Mouse (Mus musculus): ENCODE data around the gene Gm10974. TPM values are rescaled to one million over a fixed set of nuclear protein-coding genes. Genes with fewer than 3 reads are reported as not detected.

Gm10974 gene
- polyA plus RNA-seq, 1 experiment from 2014 or later, result not detected

- DNase-seq (ENCODE audit: low spot score) (no peak), ATAC-seq (ENCODE audit: low read depth) (no peak)
- Histone ChIP-seq H3K4me1 (ENCODE audit: control insufficient read depth, insufficient read depth, low read length) (no peaks in the 10 kb centered on the region), H3K27me3 (replicated peaks; ENCODE audit: control insufficient read depth, insufficient read depth, low read length) (no peaks in the 10 kb centered on the region), H3K4me2 (ENCODE audit: low read depth, low read length) (no peak overlapping the region), H3K36me3 (ENCODE audit: control insufficient read depth, insufficient read depth, low read length) (peaks cover 22% of the 10 kb centered on the region), H3K9ac (ENCODE audit: low read depth, low read length) (no peak overlapping the region), H3K4me3 (ENCODE audit: low read depth, low read length) (no peak overlapping the region), H3K27ac (replicated peaks; ENCODE audit: low read depth, low read length) (no peak overlapping the region), H3K9me3 (ENCODE audit: control insufficient read depth, low read length) (no peaks in the 10 kb centered on the region)
- WGBS, result 89% methylated on average over 4 of the region's 4 CpGs
Measured at GRCm38 (mm10) chr7:66333906-66334500, 31.7 kb upstream of the Gm10974 start.

- no peaks in the 10 kb centered on the region for H3K27me3 ChIP-seq (replicated peaks; ENCODE audit: control insufficient read depth, insufficient read depth, low read length)
- H3K4me3 ChIP-seq (ENCODE audit: low read depth, low read length), result no peak overlapping the region
- ATAC-seq (ENCODE audit: low read depth), result no peak
- WGBS, result 88% methylated on average over 2 of the region's 2 CpGs
- no peak overlapping the region for H3K9ac ChIP-seq (ENCODE audit: low read depth, low read length)
- DNase-seq (ENCODE audit: low spot score), result no peak
- peaks cover 20% of the 10 kb centered on the region for H3K36me3 ChIP-seq (ENCODE audit: control insufficient read depth, insufficient read depth, low read length)
- H3K4me2 ChIP-seq (ENCODE audit: low read depth, low read length), result no peak overlapping the region
- no peaks in the 10 kb centered on the region for H3K9me3 ChIP-seq (ENCODE audit: control insufficient read depth, low read length)
- H3K4me1 ChIP-seq (ENCODE audit: control insufficient read depth, insufficient read depth, low read length), result no peaks in the 10 kb centered on the region
- H3K27ac ChIP-seq (replicated peaks; ENCODE audit: low read depth, low read length), result no peak overlapping the region
Measured at GRCm38 (mm10) chr7:66336955-66337354, 28.8 kb upstream of the Gm10974 start.

- H3K4me3 ChIP-seq (ENCODE audit: low read depth, low read length), result no peak overlapping the region
- no peak overlapping the region for H3K27ac ChIP-seq (replicated peaks; ENCODE audit: low read depth, low read length)
- H3K27me3 ChIP-seq (replicated peaks; ENCODE audit: control insufficient read depth, insufficient read depth, low read length), result no peaks in the 10 kb centered on the region
- H3K4me2 ChIP-seq (ENCODE audit: low read depth, low read length), result no peak overlapping the region
- ATAC-seq (ENCODE audit: low read depth) (no peak), DNase-seq (ENCODE audit: low spot score) (peak; percentile 20)
- no peak overlapping the region for H3K9ac ChIP-seq (ENCODE audit: low read depth, low read length)
- H3K4me1 ChIP-seq (ENCODE audit: control insufficient read depth, insufficient read depth, low read length), result no peaks in the 10 kb centered on the region
- no peaks in the 10 kb centered on the region for H3K36me3 ChIP-seq (ENCODE audit: control insufficient read depth, insufficient read depth, low read length)
- H3K9me3 ChIP-seq (ENCODE audit: control insufficient read depth, low read length), result no peaks in the 10 kb centered on the region
- WGBS, result 47% methylated on average over 5 of the region's 5 CpGs
Measured at GRCm38 (mm10) chr7:66339625-66340024, 26.1 kb upstream of the Gm10974 start.

DNA sequence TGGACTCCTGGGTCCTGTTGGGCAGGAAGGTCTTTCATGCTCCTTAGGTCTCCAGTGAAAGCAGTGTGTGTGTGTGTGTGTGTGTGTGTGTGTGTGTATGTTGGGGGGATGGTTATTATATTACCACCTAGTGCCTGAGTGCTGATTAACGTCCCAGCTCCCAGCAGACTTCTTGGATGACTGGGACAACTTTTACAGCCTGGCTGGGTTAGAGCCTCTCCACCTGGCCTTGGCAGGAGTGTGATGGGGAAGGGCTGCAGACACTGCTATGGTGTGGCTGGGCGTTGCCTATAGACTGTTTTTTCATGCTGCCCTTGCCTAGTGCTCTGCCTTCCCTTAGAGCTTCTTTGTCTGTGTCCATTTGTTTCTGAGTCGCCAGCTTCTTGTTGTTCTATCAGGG, 25.7 kb upstream of the Gm10974 start:
- Histone ChIP-seq H3K4me3 (ENCODE audit: low read depth, low read length) (no peak overlapping the region), H3K27me3 (replicated peaks; ENCODE audit: control insufficient read depth, insufficient read depth, low read length) (no peaks in the 10 kb centered on the region), H3K9ac (ENCODE audit: low read depth, low read length) (no peak overlapping the region), H3K9me3 (ENCODE audit: control insufficient read depth, low read length) (no peaks in the 10 kb centered on the region), H3K27ac (replicated peaks; ENCODE audit: low read depth, low read length) (no peak overlapping the region), H3K36me3 (ENCODE audit: control insufficient read depth, insufficient read depth, low read length) (no peaks in the 10 kb centered on the region), H3K4me2 (ENCODE audit: low read depth, low read length) (no peak overlapping the region), H3K4me1 (ENCODE audit: control insufficient read depth, insufficient read depth, low read length) (no peaks in the 10 kb centered on the region)
- DNase-seq (ENCODE audit: low spot score) (no peak), ATAC-seq (ENCODE audit: low read depth) (no peak)
- 51% methylated on average over 3 of the region's 3 CpGs for WGBS

- DNase-seq (ENCODE audit: low spot score) (no peak), ATAC-seq (ENCODE audit: low read depth) (no peak)
- Histone ChIP-seq H3K9ac (ENCODE audit: low read depth, low read length) (no peak overlapping the region), H3K27ac (replicated peaks; ENCODE audit: low read depth, low read length) (no peak overlapping the region), H3K36me3 (ENCODE audit: control insufficient read depth, insufficient read depth, low read length) (no peaks in the 10 kb centered on the region), H3K9me3 (ENCODE audit: control insufficient read depth, low read length) (no peaks in the 10 kb centered on the region), H3K27me3 (replicated peaks; ENCODE audit: control insufficient read depth, insufficient read depth, low read length) (no peaks in the 10 kb centered on the region), H3K4me1 (ENCODE audit: control insufficient read depth, insufficient read depth, low read length) (no peaks in the 10 kb centered on the region), H3K4me2 (ENCODE audit: low read depth, low read length) (no peak overlapping the region), H3K4me3 (ENCODE audit: low read depth, low read length) (no peak overlapping the region)
- 53% methylated on average over 4 of the region's 4 CpGs for WGBS
Measured at GRCm38 (mm10) chr7:66342323-66342722, 23.4 kb upstream of the Gm10974 start.

DNA sequence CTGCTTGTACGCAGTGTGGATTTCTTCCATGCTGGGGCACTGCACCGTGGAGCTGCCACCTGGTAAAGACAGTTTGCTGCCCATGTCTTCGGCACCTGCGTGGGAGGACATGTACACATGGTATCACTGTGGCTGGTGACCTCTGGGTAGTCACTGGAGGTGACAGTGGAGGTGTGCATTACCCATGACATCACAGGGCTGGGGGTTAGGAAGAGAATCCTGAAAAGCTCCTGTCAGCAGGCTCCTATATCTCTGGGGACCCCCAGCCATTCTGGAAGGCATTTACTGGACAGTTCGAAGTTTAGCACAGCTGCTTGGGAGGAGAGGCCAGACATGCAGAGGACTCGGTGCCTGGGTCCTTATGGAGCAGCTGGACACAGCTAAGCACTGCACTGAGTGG, 22.9 kb upstream of the Gm10974 start:
- H3K4me2 ChIP-seq (ENCODE audit: low read depth, low read length), result no peak overlapping the region
- DNase-seq (ENCODE audit: low spot score) (no peak), ATAC-seq (ENCODE audit: low read depth) (no peak)
- H3K9ac ChIP-seq (ENCODE audit: low read depth, low read length), result no peak overlapping the region
- H3K4me1 ChIP-seq (ENCODE audit: control insufficient read depth, insufficient read depth, low read length), result no peaks in the 10 kb centered on the region
- no peaks in the 10 kb centered on the region for H3K36me3 ChIP-seq (ENCODE audit: control insufficient read depth, insufficient read depth, low read length)
- H3K4me3 ChIP-seq (ENCODE audit: low read depth, low read length), result no peak overlapping the region
- no peak overlapping the region for H3K27ac ChIP-seq (replicated peaks; ENCODE audit: low read depth, low read length)
- H3K9me3 ChIP-seq (ENCODE audit: control insufficient read depth, low read length), result no peaks in the 10 kb centered on the region
- no peaks in the 10 kb centered on the region for H3K27me3 ChIP-seq (replicated peaks; ENCODE audit: control insufficient read depth, insufficient read depth, low read length)
- 69% methylated on average over 6 of the region's 6 CpGs for WGBS

- Histone ChIP-seq H3K27ac (replicated peaks; ENCODE audit: low read depth, low read length) (no peak overlapping the region), H3K4me2 (ENCODE audit: low read depth, low read length) (no peak overlapping the region), H3K9ac (ENCODE audit: low read depth, low read length) (no peak overlapping the region), H3K4me1 (ENCODE audit: control insufficient read depth, insufficient read depth, low read length) (no peaks in the 10 kb centered on the region), H3K27me3 (replicated peaks; ENCODE audit: control insufficient read depth, insufficient read depth, low read length) (no peaks in the 10 kb centered on the region), H3K36me3 (ENCODE audit: control insufficient read depth, insufficient read depth, low read length) (no peaks in the 10 kb centered on the region), H3K4me3 (ENCODE audit: low read depth, low read length) (no peak overlapping the region), H3K9me3 (ENCODE audit: control insufficient read depth, low read length) (no peaks in the 10 kb centered on the region)
- 68% methylated on average over 5 of the region's 5 CpGs for WGBS
- DNase-seq (ENCODE audit: low spot score) (no peak), ATAC-seq (ENCODE audit: low read depth) (no peak)
Measured at GRCm38 (mm10) chr7:66343307-66343706, 22.4 kb upstream of the Gm10974 start.

- no peak overlapping the region for H3K9ac ChIP-seq (ENCODE audit: low read depth, low read length)
- H3K9me3 ChIP-seq (ENCODE audit: control insufficient read depth, low read length), result no peaks in the 10 kb centered on the region
- peak; percentile 63; the same call in 1 of the 2 replicates for ATAC-seq (ENCODE audit: low read depth)
- no peaks in the 10 kb centered on the region for H3K27me3 ChIP-seq (replicated peaks; ENCODE audit: control insufficient read depth, insufficient read depth, low read length)
- H3K4me1 ChIP-seq (ENCODE audit: control insufficient read depth, insufficient read depth, low read length), result no peaks in the 10 kb centered on the region
- 53% methylated on average over 9 of the region's 9 CpGs for WGBS
- H3K36me3 ChIP-seq (ENCODE audit: control insufficient read depth, insufficient read depth, low read length), result no peaks in the 10 kb centered on the region
- H3K4me3 ChIP-seq (ENCODE audit: low read depth, low read length), result no peak overlapping the region
- DNase-seq (ENCODE audit: low spot score), result peak; percentile 16
- H3K4me2 ChIP-seq (ENCODE audit: low read depth, low read length), result no peak overlapping the region
- no peak overlapping the region for H3K27ac ChIP-seq (replicated peaks; ENCODE audit: low read depth, low read length)
Measured at GRCm38 (mm10) chr7:66346959-66347663, 18.6 kb upstream of the Gm10974 start.

GRCm38 (mm10) chr7:66348588-66348987, 17.1 kb upstream of the Gm10974 start:
- DNase-seq (ENCODE audit: low spot score) (no peak), ATAC-seq (ENCODE audit: low read depth) (no peak)
- no peaks in the 10 kb centered on the region for H3K27me3 ChIP-seq (replicated peaks; ENCODE audit: control insufficient read depth, insufficient read depth, low read length)
- H3K36me3 ChIP-seq (ENCODE audit: control insufficient read depth, insufficient read depth, low read length), result no peaks in the 10 kb centered on the region
- H3K4me1 ChIP-seq (ENCODE audit: control insufficient read depth, insufficient read depth, low read length), result no peaks in the 10 kb centered on the region
- WGBS, result 84% methylated on average over 10 of the region's 10 CpGs
- no peak overlapping the region for H3K27ac ChIP-seq (replicated peaks; ENCODE audit: low read depth, low read length)
- no peak overlapping the region for H3K4me2 ChIP-seq (ENCODE audit: low read depth, low read length)
- no peak overlapping the region for H3K4me3 ChIP-seq (ENCODE audit: low read depth, low read length)
- no peak overlapping the region for H3K9ac ChIP-seq (ENCODE audit: low read depth, low read length)
- no peaks in the 10 kb centered on the region for H3K9me3 ChIP-seq (ENCODE audit: control insufficient read depth, low read length)
